Mouse (Mus musculus) olfactory bulb, adult 2 months (tissue): ENCODE data around the gene Plagl2. TPM values are rescaled to one million over a fixed set of nuclear protein-coding genes. Genes with fewer than 3 reads are reported as not detected.

ENCODE experiments used
- H3K27ac ChIP-seq: fragments of 200-500 bp; 2 replicates; pipeline ENCODE4 v1.5.1; 2012; ENCODE audit warnings: low read depth, low read length; ENCODE audit not compliant: insufficient read depth
- H3K4me1 ChIP-seq: fragments of 200-500 bp; 2 replicates; pipeline ENCODE4 v1.6.1; 2012; ENCODE audit warnings: low read length; ENCODE audit not compliant: control insufficient read depth, insufficient read depth
- H3K4me3 ChIP-seq: fragments of 200-500 bp; 2 replicates; pipeline ENCODE4 v1.5.1; 2012; ENCODE audit warnings: mild to moderate bottlenecking, low read depth, low read length, moderate library complexity; ENCODE audit not compliant: insufficient read depth
- CTCF ChIP-seq: fragments of 200-500 bp; IDR thresholded peaks from 2 replicates; pipeline ENCODE4 v1.5.1; 2012; ENCODE audit warnings: low read depth, mild to moderate bottlenecking, low read length, moderate library complexity; ENCODE audit not compliant: insufficient read depth
- POLR2A ChIP-seq: fragments of 200-500 bp; IDR thresholded peaks from 2 replicates; pipeline ENCODE4 v1.6.1; 2012; ENCODE audit warnings: mild to moderate bottlenecking, low read depth, low read length, moderate library complexity; ENCODE audit not compliant: insufficient read depth
- WGBS: fragments of 180-500 bp; shearing (Covaris S2); methylation state at CpG from one replicate; pipeline ENCODE4 v1.1.7; 2018; 5-methylcytosine and 5-hydroxymethylcytosine counted together
- polyA plus RNA-seq: library from polyadenylated mRNA; stranded (reverse); fragments of >200 nt; gene quantifications from 2 replicates; pipeline ENCODE4 v1.2.4, GENCODE M21; 2012; ENCODE audit warnings: low replicate concordance; ENCODE audit not compliant: missing spikeins, insufficient read depth, insufficient read length

Gene Plagl2
- polyA plus RNA-seq, 1 experiment: not detected

GRCm38 (mm10) chr2:153208149-153208548 lies 33.1 kb downstream of the Plagl2 start:
- WGBS: 98% methylated on average over 2 of the region's 2 CpGs
- Histone ChIP-seq H3K4me3 (no peak overlapping the region), H3K27ac (no peak overlapping the region), H3K4me1 (no peaks in the 10 kb centered on the region)
- TF ChIP-seq CTCF: no peak
- no peak for TF ChIP-seq POLR2A

- TF ChIP-seq POLR2A: no peak
- TF ChIP-seq CTCF: no peak
- Histone ChIP-seq H3K27ac (no peak overlapping the region), H3K4me3 (no peak overlapping the region), H3K4me1 (no peaks in the 10 kb centered on the region)
- WGBS: 64% methylated on average over 1 of the region's 1 CpGs
Measured at GRCm38 (mm10) chr2:153202766-153203165, 38.5 kb downstream of the Plagl2 start.

- TF ChIP-seq POLR2A (no peak), CTCF (no peak)
- no peak overlapping the region for H3K27ac ChIP-seq
- no peak overlapping the region for H3K4me3 ChIP-seq
- no peaks in the 10 kb centered on the region for H3K4me1 ChIP-seq
- 91% methylated on average over 2 of the region's 2 CpGs for WGBS
Measured at GRCm38 (mm10) chr2:153199114-153199513, 42.1 kb downstream of the Plagl2 start.

- 85% methylated on average over 5 of the region's 5 CpGs for WGBS
- H3K27ac ChIP-seq: no peak overlapping the region
- no peaks in the 10 kb centered on the region for H3K4me1 ChIP-seq
- H3K4me3 ChIP-seq: no peak overlapping the region
- TF ChIP-seq CTCF: no peak
- no peak for TF ChIP-seq POLR2A
Measured at GRCm38 (mm10) chr2:153198485-153198884, 42.7 kb downstream of the Plagl2 start.

GRCm38 (mm10) chr2:153194255-153194654 lies 47.0 kb downstream of the Plagl2 start:
- Histone ChIP-seq H3K4me3 (no peak overlapping the region), H3K27ac (no peak overlapping the region), H3K4me1 (no peaks in the 10 kb centered on the region)
- TF ChIP-seq CTCF (no peak), POLR2A (no peak)
- 99% methylated on average over 3 of the region's 3 CpGs for WGBS

GRCm38 (mm10) chr2:153191242-153191641 lies 50.0 kb downstream of the Plagl2 start:
- WGBS: 86% methylated on average over 2 of the region's 2 CpGs
- Histone ChIP-seq H3K4me1 (no peaks in the 10 kb centered on the region), H3K27ac (no peak overlapping the region), H3K4me3 (no peak overlapping the region)
- no peak for TF ChIP-seq POLR2A
- no peak for TF ChIP-seq CTCF

GRCm38 (mm10) chr2:153187848-153188247 lies 53.4 kb downstream of the Plagl2 start:
- Histone ChIP-seq H3K4me3 (no peak overlapping the region), H3K4me1 (no peaks in the 10 kb centered on the region), H3K27ac (no peak overlapping the region)
- 93% methylated on average over 2 of the region's 2 CpGs for WGBS
- TF ChIP-seq POLR2A: no peak
- no peak for TF ChIP-seq CTCF

- no peak for TF ChIP-seq POLR2A
- TF ChIP-seq CTCF: no peak
- no peaks in the 10 kb centered on the region for H3K4me1 ChIP-seq
- no peak overlapping the region for H3K4me3 ChIP-seq
- no peak overlapping the region for H3K27ac ChIP-seq
- WGBS: 13% methylated on average over 2 of the region's 2 CpGs
Measured at GRCm38 (mm10) chr2:153186176-153186591, 55.0 kb downstream of the Plagl2 start.

GRCm38 (mm10) chr2:153179961-153180360 lies 61.3 kb downstream of the Plagl2 start:
- TF ChIP-seq POLR2A (no peak), CTCF (no peak)
- WGBS: 92% methylated on average over 3 of the region's 3 CpGs
- no peak overlapping the region for H3K27ac ChIP-seq

GRCm38 (mm10) chr2:153179126-153179860 lies 61.9 kb downstream of the Plagl2 start:
- Histone ChIP-seq H3K4me1 (0 out of 2 replicates have a peak, but pooled peaks cover 2% of the 10 kb centered on the region), H3K4me3 (no peak overlapping the region), H3K27ac (no peak overlapping the region)
- WGBS: 83% methylated on average over 10 of the region's 10 CpGs
- TF ChIP-seq POLR2A: no peak

More at GRCm38 (mm10) chr2:153179961-153180360, 61.3 kb downstream of the Plagl2 start:
- Histone ChIP-seq H3K4me1 (0 out of 2 replicates have a peak, but pooled peaks cover 2% of the 10 kb centered on the region), H3K4me3 (no peak overlapping the region)

Other genes starting within 250 kb of the Plagl2 start
- not detected in 2 replicates for gene Pdrg1, start 226.0 kb downstream of the Plagl2 start, polyA plus RNA-seq
- not detected in 2 replicates for gene Xkr7, start 209.6 kb downstream of the Plagl2 start, polyA plus RNA-seq
- gene Ccm2l, start 175.5 kb downstream of the Plagl2 start, polyA plus RNA-seq: not detected in 2 replicates
- gene Hck, start 133.0 kb downstream of the Plagl2 start, polyA plus RNA-seq: not detected in 2 replicates
- not detected in 2 replicates for gene Tm9sf4, start 80.1 kb downstream of the Plagl2 start, polyA plus RNA-seq
- gene Tspyl3, start 16.0 kb downstream of the Plagl2 start, polyA plus RNA-seq: not detected in 2 replicates
- not detected in 2 replicates for gene Pofut1, start 107 bp upstream of the Plagl2 start, polyA plus RNA-seq
- gene Kif3b, start 50.0 kb upstream of the Plagl2 start, polyA plus RNA-seq: not detected in 2 replicates
- 329 TPM in 1 of 2 replicates, not detected in the other for gene Asxl1, start 104.4 kb upstream of the Plagl2 start, polyA plus RNA-seq